Mouse (Mus musculus) testis, adult 2 months (tissue): Measurements from ENCODE around the gene Bcas3. TPM values are rescaled to one million over a fixed set of nuclear protein-coding genes. Genes with fewer than 3 reads are reported as not detected.
A peak's percentile ranks its signal among the peaks of the same experiment; 100 is the strongest.

ENCODE experiments used
- H3K27ac ChIP-seq: fragments of 200-500 bp; 2 replicates; pipeline ENCODE4 v1.5.1; 2012; ENCODE audit warnings: low read depth, low read length; ENCODE audit not compliant: control insufficient read depth, insufficient read depth
- H3K27me3 ChIP-seq: fragments of 200-500 bp; 2 replicates; pipeline ENCODE4 v1.6.1; 2012; ENCODE audit warnings: mild to moderate bottlenecking, low read length, moderate library complexity; ENCODE audit not compliant: control insufficient read depth, insufficient read depth
- H3K36me3 ChIP-seq: fragments of 200-500 bp; 2 replicates; pipeline ENCODE4 v1.6.1; 2012; ENCODE audit warnings: mild to moderate bottlenecking, low read length; ENCODE audit not compliant: control insufficient read depth, insufficient read depth
- H3K4me1 ChIP-seq: fragments of 200-500 bp; 2 replicates; pipeline ENCODE4 v1.6.1; 2012; ENCODE audit warnings: low read length; ENCODE audit not compliant: control insufficient read depth, insufficient read depth
- H3K4me3 ChIP-seq: fragments of 200-500 bp; 2 replicates; pipeline ENCODE4 v1.5.1; 2012; ENCODE audit warnings: low read depth, mild to moderate bottlenecking, low read length, moderate library complexity, mixed read lengths; ENCODE audit not compliant: control insufficient read depth
- CTCF ChIP-seq: fragments of 200-500 bp; IDR thresholded peaks from 2 replicates; pipeline ENCODE4 v1.5.1; 2012; ENCODE audit warnings: low read depth, mild to moderate bottlenecking, inconsistent platforms, low read length, moderate library complexity; ENCODE audit not compliant: control insufficient read depth, insufficient read depth, insufficient replicate concordance
- POLR2A ChIP-seq: fragments of 200-500 bp; IDR thresholded peaks from 2 replicates; pipeline ENCODE4 v1.6.1; 2012; ENCODE audit warnings: low read depth, mild to moderate bottlenecking, inconsistent platforms, low read length, moderate library complexity; ENCODE audit not compliant: control insufficient read depth
- polyA plus RNA-seq: library from polyadenylated mRNA; depleted of rRNA; stranded (reverse); fragments of >200 nt; gene quantifications from 2 replicates; pipeline ENCODE4 v1.2.3, GENCODE M21; 2012

The Bcas3 gene
- polyA plus RNA-seq, 1 experiment, result 23.4 TPM

GRCm38 (mm10) chr11:85523646-85524045, 170.7 kb downstream of the Bcas3 start:
- no peak overlapping the region for H3K4me3 ChIP-seq
- H3K27me3 ChIP-seq, result no peaks in the 10 kb centered on the region
- peaks cover 2% of the 10 kb centered on the region; the same call in 1 of the 2 replicates for H3K4me1 ChIP-seq
- no peak overlapping the region for H3K27ac ChIP-seq
- H3K36me3 ChIP-seq, result no peaks in the 10 kb centered on the region
- no peak for TF ChIP-seq POLR2A
- no peak for TF ChIP-seq CTCF

- Histone ChIP-seq H3K4me1 (peaks cover 2% of the 10 kb centered on the region; the same call in 1 of the 2 replicates), H3K27ac (no peak overlapping the region), H3K36me3 (no peaks in the 10 kb centered on the region), H3K27me3 (no peaks in the 10 kb centered on the region), H3K4me3 (no peak overlapping the region)
- TF ChIP-seq POLR2A (no peak), CTCF (no peak)
These were observed 171.2 kb downstream of the Bcas3 start for GRCm38 (mm10) chr11:85524186-85524585.

GRCm38 (mm10) chr11:85524841-85525500, 172.0 kb downstream of the Bcas3 start:
- Histone ChIP-seq H3K4me1 (peaks cover 2% of the 10 kb centered on the region; the same call in 1 of the 2 replicates), H3K36me3 (no peaks in the 10 kb centered on the region), H3K27ac (no peak overlapping the region), H3K27me3 (no peaks in the 10 kb centered on the region), H3K4me3 (no peak overlapping the region)
- TF ChIP-seq CTCF, result no peak
- no peak for TF ChIP-seq POLR2A

DNA sequence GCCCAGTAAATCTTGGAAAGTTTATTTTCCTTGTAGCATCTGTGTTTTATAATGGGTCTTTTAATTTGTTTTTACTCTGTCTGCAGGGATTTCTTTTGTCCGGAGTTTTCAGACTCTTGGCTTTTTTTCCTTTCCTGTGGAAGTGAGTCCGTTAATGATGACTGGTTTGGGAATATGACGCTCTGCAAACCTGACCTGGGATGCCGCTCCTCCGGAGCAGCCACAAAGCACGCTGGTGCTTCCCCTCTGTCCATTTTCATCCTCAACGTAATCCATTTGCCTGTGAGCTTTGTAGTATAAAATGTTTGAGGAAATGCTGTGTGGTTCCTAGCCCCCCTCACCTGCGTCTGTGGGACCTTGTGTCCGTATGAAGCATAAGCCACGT, 172.5 kb downstream of the Bcas3 start:
- H3K4me1 ChIP-seq, result peaks cover 2% of the 10 kb centered on the region; the same call in 1 of the 2 replicates
- H3K4me3 ChIP-seq, result no peak overlapping the region
- TF ChIP-seq CTCF (no peak), POLR2A (no peak)
- H3K36me3 ChIP-seq, result no peaks in the 10 kb centered on the region
- H3K27me3 ChIP-seq, result no peaks in the 10 kb centered on the region
- H3K27ac ChIP-seq, result no peak overlapping the region

GRCm38 (mm10) chr11:85525979-85526775, 173.2 kb downstream of the Bcas3 start:
- Histone ChIP-seq H3K36me3 (no peaks in the 10 kb centered on the region), H3K27ac (no peak overlapping the region), H3K4me1 (peaks cover 2% of the 10 kb centered on the region; the same call in 1 of the 2 replicates), H3K27me3 (no peaks in the 10 kb centered on the region), H3K4me3 (peak overlapping the region; percentile 30)
- no peak for TF ChIP-seq POLR2A
- TF ChIP-seq CTCF, result no peak

DNA sequence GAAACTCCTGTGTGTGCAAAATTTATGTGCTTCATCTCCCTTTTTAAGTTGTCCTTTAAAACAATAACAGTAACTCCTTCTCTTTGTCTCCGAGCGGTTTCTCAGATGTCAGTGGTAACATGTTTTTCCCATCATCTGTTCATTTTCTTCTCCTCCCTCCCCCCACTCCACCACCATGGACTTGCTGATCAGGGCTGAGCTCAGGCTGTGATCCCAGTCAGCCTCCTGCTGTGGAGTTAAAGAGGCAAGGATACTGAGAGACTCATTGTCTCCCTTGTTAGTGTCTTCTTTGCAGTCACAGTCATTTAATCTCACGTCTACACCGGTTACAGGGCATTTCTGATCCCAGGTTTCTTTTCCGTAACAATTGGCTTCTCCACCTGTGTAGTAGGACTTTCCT, 174.3 kb downstream of the Bcas3 start:
- Histone ChIP-seq H3K4me1 (peaks cover 2% of the 10 kb centered on the region; the same call in 1 of the 2 replicates), H3K36me3 (no peaks in the 10 kb centered on the region), H3K27me3 (no peaks in the 10 kb centered on the region), H3K4me3 (no peak overlapping the region), H3K27ac (no peak overlapping the region)
- TF ChIP-seq POLR2A (no peak), CTCF (no peak)

DNA sequence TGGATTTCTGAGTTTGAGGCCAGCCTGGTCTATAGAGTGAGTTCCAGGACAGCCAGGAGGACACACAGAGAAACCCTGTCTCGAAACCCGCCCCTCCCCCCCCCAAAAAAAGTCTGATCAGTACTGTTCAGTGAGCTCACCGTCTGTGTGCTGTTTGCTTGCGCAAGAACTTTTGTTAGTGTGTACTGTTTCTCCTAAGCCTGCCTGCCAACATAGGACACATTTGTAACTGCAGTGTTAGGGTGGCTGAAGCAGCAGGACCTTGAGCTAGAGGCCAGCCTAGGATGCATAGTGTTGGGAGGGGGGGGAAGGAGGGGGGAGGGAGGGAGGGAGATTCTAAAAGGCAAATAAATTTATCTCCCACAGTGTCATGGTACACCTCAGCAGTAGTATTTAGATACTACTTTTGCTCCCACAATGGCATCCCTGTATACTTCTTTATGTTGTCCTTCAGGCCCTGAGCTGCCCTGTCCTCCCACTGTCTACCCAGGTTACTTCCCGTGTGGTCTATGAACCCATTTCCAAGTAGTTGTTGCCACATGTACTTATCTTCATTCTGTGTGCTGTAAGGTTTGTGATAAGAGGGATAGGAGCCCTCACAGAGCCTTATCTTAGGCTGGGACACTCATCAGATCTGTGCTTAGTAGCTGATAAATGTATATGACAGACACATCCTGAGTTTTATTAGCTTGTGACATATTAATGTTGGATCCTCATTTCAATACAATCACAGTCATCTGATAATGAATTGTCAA, 176.7 kb downstream of the Bcas3 start:
- Histone ChIP-seq H3K4me1 (no peaks in the 10 kb centered on the region), H3K27ac (no peak overlapping the region), H3K36me3 (no peaks in the 10 kb centered on the region), H3K27me3 (no peaks in the 10 kb centered on the region), H3K4me3 (no peak overlapping the region)
- TF ChIP-seq POLR2A (no peak), CTCF (no peak)
